Mouse (Mus musculus) midbrain, embryonic 16.5 days (tissue): ENCODE measurements around the gene Fam69b. TPM values are rescaled to one million over a fixed set of nuclear protein-coding genes. Genes with fewer than 3 reads are reported as not detected.

Experiments
- ATAC-seq: fragments of 200-750 bp; cut with Nextera tagmentation; 2 replicates; pipeline ENCODE4 v1.8.0; 2017; ENCODE audit warnings: moderate TSS enrichment
- H3K27ac ChIP-seq: fragments of 300-500 bp; sonication (generic); 2 replicates; pipeline ENCODE4 v1.5.1; 2014; ENCODE audit warnings: mild to moderate bottlenecking, low read length, mixed read lengths
- H3K27me3 ChIP-seq: fragments of 300-500 bp; sonication (generic); 2 replicates; pipeline ENCODE4 v1.6.1; 2014; ENCODE audit warnings: low read depth, low read length, mixed read lengths; ENCODE audit not compliant: control insufficient read depth, insufficient read depth
- H3K36me3 ChIP-seq: fragments of 300-500 bp; sonication (generic); 2 replicates; pipeline ENCODE4 v1.6.1; 2014; ENCODE audit warnings: mild to moderate bottlenecking, low read length, moderate library complexity, mixed read lengths; ENCODE audit not compliant: control insufficient read depth, insufficient read depth
- H3K4me1 ChIP-seq: fragments of 300-500 bp; sonication (generic); 2 replicates; pipeline ENCODE4 v1.6.1; 2014; ENCODE audit warnings: mild to moderate bottlenecking, low read length, mixed read lengths; ENCODE audit not compliant: control insufficient read depth, insufficient read depth
- H3K4me2 ChIP-seq: fragments of 300-500 bp; sonication (generic); 2 replicates; pipeline ENCODE4 v1.6.1; 2014; ENCODE audit warnings: mild to moderate bottlenecking, low read length, mixed read lengths
- H3K4me3 ChIP-seq: fragments of 300-500 bp; sonication (generic); 2 replicates; pipeline ENCODE4 v1.5.1; 2014; ENCODE audit warnings: low read depth, mild to moderate bottlenecking, low read length, moderate library complexity, mixed read lengths
- H3K9ac ChIP-seq: fragments of 300-500 bp; sonication (generic); 2 replicates; pipeline ENCODE4 v1.6.1; 2014; ENCODE audit warnings: low read depth, low read length, mixed read lengths
- H3K9me3 ChIP-seq: fragments of 300-500 bp; sonication (generic); replicated peaks from 2 replicates; pipeline ENCODE4 v1.6.1; 2014; ENCODE audit warnings: mild to moderate bottlenecking, low read length, mixed read lengths; ENCODE audit not compliant: control insufficient read depth, poor library complexity, severe bottlenecking
- WGBS: fragments of 180-500 bp; shearing (Covaris S2); extraction: QIAGEN DNeasy Blood & Tissue Kit; methylation state at CpG from one replicate; pipeline ENCODE4 v1.1.7; 2014; 5-methylcytosine and 5-hydroxymethylcytosine counted together
- polyA plus RNA-seq: library from polyadenylated mRNA; unstranded; fragments of >200 nt; fragmentation: Nextera tagmentation; extraction: Ambion mirVana; gene quantifications from 2 replicates; pipeline ENCODE4 v1.2.1, GENCODE M21; 2015

Gene Fam69b
- polyA plus RNA-seq, 1 experiment from 2014 or later: 155 TPM

GRCm38 (mm10) chr2:26638039-26638438 lies 9.8 kb downstream of the Fam69b start:
- H3K36me3 ChIP-seq: peaks cover 22% of the 10 kb centered on the region
- ATAC-seq: no peak
- 90% methylated on average over 5 of the region's 5 CpGs for WGBS
- H3K4me2 ChIP-seq: peak overlapping the region; percentile 77
- peak overlapping the region; percentile 75; the same call in 1 of the 2 replicates for H3K4me3 ChIP-seq
- H3K9ac ChIP-seq: peak overlapping the region; percentile 47; the same call in 1 of the 2 replicates
- no peaks in the 10 kb centered on the region for H3K9me3 ChIP-seq
- H3K4me1 ChIP-seq: peaks cover 37% of the 10 kb centered on the region
- H3K27me3 ChIP-seq: no peaks in the 10 kb centered on the region
- no peak overlapping the region for H3K27ac ChIP-seq

- Histone ChIP-seq H3K4me3 (peak overlapping the region; percentile 75), H3K27me3 (no peaks in the 10 kb centered on the region), H3K9ac (peak overlapping the region; percentile 47), H3K27ac (peak overlapping the region; percentile 13), H3K9me3 (no peaks in the 10 kb centered on the region), H3K4me2 (peak overlapping the region; percentile 77), H3K4me1 (peaks cover 34% of the 10 kb centered on the region), H3K36me3 (peaks cover 22% of the 10 kb centered on the region)
- WGBS: 75% methylated on average over 5 of the region's 5 CpGs
- no peak for ATAC-seq
Measured at GRCm38 (mm10) chr2:26638572-26638971, 10.3 kb downstream of the Fam69b start.

- peak; percentile 44; the same call in 1 of the 2 replicates for ATAC-seq
- H3K4me3 ChIP-seq: peak overlapping the region; percentile 75
- H3K4me2 ChIP-seq: peak overlapping the region; percentile 77
- peaks cover 22% of the 10 kb centered on the region for H3K36me3 ChIP-seq
- WGBS: 4% methylated on average over 8 of the region's 8 CpGs
- H3K27me3 ChIP-seq: no peaks in the 10 kb centered on the region
- peak overlapping the region; percentile 47 for H3K9ac ChIP-seq
- peak overlapping the region; percentile 13 for H3K27ac ChIP-seq
- peaks cover 30% of the 10 kb centered on the region for H3K4me1 ChIP-seq
- no peaks in the 10 kb centered on the region for H3K9me3 ChIP-seq
Measured at GRCm38 (mm10) chr2:26639083-26639482, 10.8 kb downstream of the Fam69b start.

- peaks cover 22% of the 10 kb centered on the region for H3K36me3 ChIP-seq
- peaks cover 25% of the 10 kb centered on the region for H3K4me1 ChIP-seq
- H3K4me3 ChIP-seq: peak overlapping the region; percentile 75
- H3K9me3 ChIP-seq: no peaks in the 10 kb centered on the region
- peak overlapping the region; percentile 77 for H3K4me2 ChIP-seq
- H3K9ac ChIP-seq: peak overlapping the region; percentile 81
- WGBS: 5% methylated on average over 49 of the region's 49 CpGs
- peak overlapping the region; percentile 83 for H3K27ac ChIP-seq
- ATAC-seq: peak; percentile 76
- H3K27me3 ChIP-seq: no peaks in the 10 kb centered on the region
Measured at GRCm38 (mm10) chr2:26639838-26640830, 11.9 kb downstream of the Fam69b start.

- H3K9ac ChIP-seq: no peak overlapping the region
- WGBS: 78% methylated on average over 7 of the region's 7 CpGs
Measured at GRCm38 (mm10) chr2:26641006-26641647, 12.9 kb downstream of the Fam69b start.

GRCm38 (mm10) chr2:26643942-26644341 lies 15.7 kb downstream of the Fam69b start:
- WGBS: 54% methylated on average over 2 of the region's 2 CpGs

More at GRCm38 (mm10) chr2:26641006-26641647, 12.9 kb downstream of the Fam69b start:
- no peak overlapping the region for H3K4me3 ChIP-seq
- H3K36me3 ChIP-seq: peaks cover 14% of the 10 kb centered on the region
- no peaks in the 10 kb centered on the region for H3K27me3 ChIP-seq
- H3K4me2 ChIP-seq: no peak overlapping the region
- no peak for ATAC-seq
- H3K4me1 ChIP-seq: peaks cover 25% of the 10 kb centered on the region
- H3K27ac ChIP-seq: no peak overlapping the region
- no peaks in the 10 kb centered on the region for H3K9me3 ChIP-seq

GRCm38 (mm10) chr2:26646643-26647293 lies 18.5 kb downstream of the Fam69b start:
- no peak overlapping the region for H3K4me2 ChIP-seq
- no peaks in the 10 kb centered on the region for H3K27me3 ChIP-seq
- no peak overlapping the region for H3K9ac ChIP-seq
- ATAC-seq: peak; percentile 95
- H3K36me3 ChIP-seq: no peaks in the 10 kb centered on the region
- H3K4me3 ChIP-seq: no peak overlapping the region
- 31% methylated on average over 3 of the region's 3 CpGs for WGBS
- no peaks in the 10 kb centered on the region for H3K9me3 ChIP-seq
- H3K4me1 ChIP-seq: no peaks in the 10 kb centered on the region
- no peak overlapping the region for H3K27ac ChIP-seq

More at GRCm38 (mm10) chr2:26643942-26644341, 15.7 kb downstream of the Fam69b start:
- Histone ChIP-seq H3K9ac (no peak overlapping the region), H3K27me3 (no peaks in the 10 kb centered on the region), H3K27ac (no peak overlapping the region), H3K36me3 (no peaks in the 10 kb centered on the region), H3K4me1 (peaks cover 5% of the 10 kb centered on the region), H3K9me3 (no peaks in the 10 kb centered on the region), H3K4me2 (no peak overlapping the region), H3K4me3 (no peak overlapping the region)
- no peak for ATAC-seq

- no peaks in the 10 kb centered on the region for H3K4me1 ChIP-seq
- no peak overlapping the region for H3K4me3 ChIP-seq
- WGBS: 65% methylated on average over 1 of the region's 1 CpGs
- H3K4me2 ChIP-seq: no peak overlapping the region
- H3K36me3 ChIP-seq: no peaks in the 10 kb centered on the region
- H3K27ac ChIP-seq: no peak overlapping the region
- ATAC-seq: no peak
- H3K9ac ChIP-seq: no peak overlapping the region
- no peaks in the 10 kb centered on the region for H3K27me3 ChIP-seq
- H3K9me3 ChIP-seq: no peaks in the 10 kb centered on the region
Measured at GRCm38 (mm10) chr2:26654687-26655086, 26.4 kb downstream of the Fam69b start.
